Mouse (Mus musculus) heart, adult 18-20 months (tissue): ENCODE data around the gene Fam102b. TPM values are rescaled to one million over a fixed set of nuclear protein-coding genes. Genes with fewer than 3 reads are reported as not detected.

Source experiments
- DNase-seq, 2 experiments: peaks; one replicate each; pipeline ENCODE4 v3.0.0; 2021 to 2022; ENCODE audit warnings: mixed read lengths in 1 of 2
- microRNA-seq, 2 experiments: library from miRNA; unstranded; fragments of <30 nt; microRNA quantifications; one replicate each; pipeline ENCODE4 v1.2.0; 2022
- total RNA-seq, 2 experiments: library from RNA; stranded (reverse); gene quantifications; 2 replicates each; pipeline ENCODE4 v1.2.3; 2021

Fam102b gene
- total RNA-seq, 2 experiments from 2014 or later, result 13.0 to 13.8 TPM

- no peak for DNase-seq
Measured at GRCm38 (mm10) chr3:108961226-108961625, 66.2 kb downstream of the Fam102b start.

GRCm38 (mm10) chr3:108959680-108960295 lies 67.6 kb downstream of the Fam102b start:
- no peak for DNase-seq

GRCm38 (mm10) chr3:108957976-108958375 lies 69.4 kb downstream of the Fam102b start:
- no peak for DNase-seq

GRCm38 (mm10) chr3:108940996-108941395 lies 86.4 kb downstream of the Fam102b start:
- DNase-seq, result no peak

- DNase-seq, result no peak
Measured at GRCm38 (mm10) chr3:108940001-108940633, 87.3 kb downstream of the Fam102b start, which contains the start of gene Gm9857. TSS of gene Gm9857 (minus strand) at chr3:108940445.

- no peak for DNase-seq
Measured at GRCm38 (mm10) chr3:108939573-108939972, 87.8 kb downstream of the Fam102b start, which contains the start of gene Henmt1. TSS of gene Henmt1 (plus strand) at chr3:108939873.

GRCm38 (mm10) chr3:108938691-108939090 lies 88.7 kb downstream of the Fam102b start:
- no peak for DNase-seq

- no peak for DNase-seq
Measured at GRCm38 (mm10) chr3:108933557-108933956, 93.8 kb downstream of the Fam102b start.

- DNase-seq, result no peak
Measured at GRCm38 (mm10) chr3:108926308-108926707, 101.1 kb downstream of the Fam102b start.

GRCm38 (mm10) chr3:108925677-108926076 lies 101.7 kb downstream of the Fam102b start:
- DNase-seq, result no peak

GRCm38 (mm10) chr3:108921822-108922221 lies 105.6 kb downstream of the Fam102b start:
- no peak for DNase-seq

Small RNA genes within 50 kb of the gene (microRNA-seq; reads per million reads assigned to microRNA genes)
- gene Gm44384, result 0 reads per million in 2 experiments

Other genes starting within 250 kb of the Fam102b start
- gene Stxbp3, start 187.1 kb downstream of the Fam102b start, total RNA-seq, result 10 to 100 TPM; 24.6 to 32.5 TPM
- gene Fndc7, start 137.6 kb downstream of the Fam102b start, total RNA-seq, result under 1 TPM; 0.07 to 0.18 TPM
- gene Prpf38b, start 115.9 kb downstream of the Fam102b start, total RNA-seq, result 10 to 100 TPM; 16.7 to 19.3 TPM
- not detected for gene Henmt1, start 87.7 kb downstream of the Fam102b start, total RNA-seq
- not detected for gene Gm9857, start 87.2 kb downstream of the Fam102b start, total RNA-seq
- not detected for gene Slc25a54, start 52.9 kb upstream of the Fam102b start, total RNA-seq
- 1 to 10 TPM; 6.0 to 7.4 TPM for gene Slc25a24, start 95.5 kb upstream of the Fam102b start, total RNA-seq